Mouse (Mus musculus) heart, postnatal 0 days (tissue): Measurements from ENCODE around the gene Pkp4.

Source experiments
- CTCF ChIP-seq: IDR thresholded peaks from 2 replicates; pipeline ENCODE4 v1.5.1; 2016; ENCODE audit warnings: antibody characterized with exemption, control low read depth, low read depth
- EP300 ChIP-seq: IDR thresholded peaks from 2 replicates; pipeline ENCODE4 v1.6.1; 2016; ENCODE audit warnings: antibody characterized with exemption, low read depth

DNA sequence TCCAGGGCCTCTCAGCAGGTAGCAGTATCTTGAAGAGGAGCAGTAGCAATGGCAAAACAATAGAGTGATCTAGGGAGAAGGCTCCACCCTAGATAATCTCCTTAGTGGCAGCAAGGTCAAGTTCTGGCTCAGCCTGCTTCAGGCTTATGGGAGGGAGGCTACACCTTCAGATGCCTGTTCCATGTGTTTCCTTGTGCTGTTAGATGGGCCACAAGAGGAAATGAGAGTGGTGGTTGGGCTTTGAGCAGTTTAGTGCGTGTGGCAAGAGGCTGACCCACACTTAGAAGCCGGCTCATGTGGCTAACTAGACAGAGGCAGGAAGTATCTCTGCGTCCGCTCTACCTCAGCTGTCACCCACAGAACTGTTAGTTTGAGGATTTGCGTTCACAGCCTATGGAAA is 70.9 kb downstream of the Pkp4 start:
- TF ChIP-seq CTCF (no peak), EP300 (no peak)
